Mouse (Mus musculus) thymus, adult 2 months (tissue): Measurements from ENCODE around the gene Uhrf1bp1l.

Experiments
- CTCF ChIP-seq: fragments of 200-500 bp; IDR thresholded peaks from 2 replicates; pipeline ENCODE4 v1.5.1; 2012; ENCODE audit warnings: mild to moderate bottlenecking, control low read depth, low read length, moderate library complexity, borderline replicate concordance; ENCODE audit not compliant: control insufficient read depth, poor library complexity, insufficient read depth; ENCODE audit errors: extremely low read depth
- POLR2A ChIP-seq: fragments of 200-500 bp; IDR thresholded peaks from 2 replicates; pipeline ENCODE4 v1.6.1; 2012; ENCODE audit warnings: mild to moderate bottlenecking, low read length, control low read depth, moderate library complexity; ENCODE audit not compliant: control insufficient read depth, poor library complexity, insufficient read depth; ENCODE audit errors: extremely low read depth

DNA sequence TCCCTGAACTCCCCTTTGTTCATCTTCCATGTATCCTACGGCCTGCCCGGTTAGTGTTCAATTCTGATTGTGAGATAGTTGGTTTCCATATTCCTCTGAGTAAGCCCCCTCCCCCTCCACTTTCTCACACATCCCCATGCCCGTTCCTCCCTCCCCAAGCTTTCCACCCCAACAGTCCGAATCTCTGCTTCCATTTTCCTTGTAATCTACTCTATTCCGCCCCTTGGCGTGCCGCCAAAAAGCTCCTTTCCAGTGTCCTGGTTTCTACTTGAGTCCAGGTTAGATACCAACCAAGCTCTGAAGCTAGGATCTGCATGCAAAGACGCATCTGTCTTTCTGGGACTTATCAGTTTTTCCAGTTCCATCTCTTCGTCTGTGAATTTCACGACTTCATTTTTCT lies 88.4 kb downstream of the Uhrf1bp1l start:
- no peak for TF ChIP-seq CTCF
- TF ChIP-seq POLR2A = no peak
